Mouse (Mus musculus) stomach, postnatal 0 days (tissue): ENCODE results near the gene Prpf6.

Experiments
- CTCF ChIP-seq: IDR thresholded peaks from 2 replicates; pipeline ENCODE4 v1.5.1; 2016; ENCODE audit warnings: antibody characterized with exemption, low read depth, mild to moderate bottlenecking, moderate library complexity
- EP300 ChIP-seq: optimal IDR thresholded peaks from 2 replicates; pipeline ENCODE3; 2016; ENCODE audit warnings: antibody characterized with exemption

- TF ChIP-seq CTCF (no peak), EP300 (no peak)
Measured at GRCm38 (mm10) chr2:181674934-181675333, 83.3 kb downstream of the Prpf6 start.
